Mouse (Mus musculus): ENCODE data around the gene Gatad1. TPM values are rescaled to one million over a fixed set of nuclear protein-coding genes. Genes with fewer than 3 reads are reported as not detected.

The Gatad1 gene
- total RNA-seq (2023): 35.1 TPM

DNA sequence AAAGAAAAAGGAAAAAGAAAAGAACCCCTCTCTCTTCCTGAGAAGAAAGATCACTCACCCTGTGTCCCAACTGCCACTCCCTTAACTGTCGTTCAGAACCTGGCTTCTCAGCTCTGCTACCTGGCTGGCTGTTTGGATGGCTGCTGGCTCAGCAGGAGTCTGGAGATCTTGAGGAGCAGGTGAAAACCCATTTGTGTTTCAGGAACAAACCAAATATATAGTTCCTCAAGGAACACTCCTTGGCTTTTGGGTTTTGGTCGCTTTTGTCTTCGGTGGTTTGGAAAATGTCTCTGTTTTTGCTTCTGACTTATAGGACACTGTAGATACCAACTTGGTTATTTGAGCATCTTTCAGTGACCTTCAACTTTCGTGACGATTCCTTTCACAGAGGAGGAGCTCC is at the start of gene Gatad1:
TSS of gene Gatad1 (minus strand) at position 101 of the 400 bp plus-strand sequence.

DNA sequence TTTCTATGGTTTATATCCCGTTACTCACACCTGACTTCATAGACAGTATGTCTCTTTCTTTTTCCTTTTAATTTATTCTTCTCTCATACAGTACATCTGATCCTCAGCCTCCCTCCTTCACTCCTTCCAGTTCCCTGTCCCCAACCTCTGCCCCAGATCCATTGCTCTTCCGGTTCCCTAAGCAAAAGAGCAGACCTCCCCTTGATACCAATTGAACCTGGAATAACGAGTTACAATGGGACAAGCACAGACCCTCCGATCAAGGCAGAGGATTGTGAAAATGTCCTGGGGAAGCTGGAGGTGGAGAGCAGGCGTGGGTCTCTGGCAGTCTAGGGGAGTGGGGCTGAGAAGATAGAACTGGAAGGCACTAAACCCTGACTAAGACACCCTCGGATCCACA is 6.1 kb downstream of the Gatad1 start, which contains the start of gene Tmbim7:
TSS of gene Tmbim7 (plus strand) at position 301 of the 400 bp plus-strand sequence.

DNA sequence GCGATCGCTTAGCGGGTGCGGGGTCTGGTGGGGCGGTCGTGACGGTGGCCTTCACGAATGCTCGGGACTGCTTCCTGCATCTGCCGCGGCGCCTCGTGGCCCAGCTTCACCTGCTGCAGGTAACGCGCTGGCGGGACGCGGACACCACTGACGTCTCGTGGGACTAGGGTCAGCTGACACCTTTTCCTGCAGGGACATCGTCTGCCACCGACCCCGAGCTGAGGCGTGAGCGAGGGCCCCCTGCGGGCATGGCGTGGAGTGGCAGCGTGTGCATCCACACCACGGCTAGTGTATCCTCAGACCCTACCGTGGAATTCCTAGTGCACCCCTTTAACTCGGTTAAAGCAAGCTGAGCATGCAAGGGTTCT is 60.6 kb downstream of the Gatad1 start, which contains the start of gene Rbm48:
TSS of gene Rbm48 (minus strand) at position 187 of the 368 bp plus-strand sequence.

DNA sequence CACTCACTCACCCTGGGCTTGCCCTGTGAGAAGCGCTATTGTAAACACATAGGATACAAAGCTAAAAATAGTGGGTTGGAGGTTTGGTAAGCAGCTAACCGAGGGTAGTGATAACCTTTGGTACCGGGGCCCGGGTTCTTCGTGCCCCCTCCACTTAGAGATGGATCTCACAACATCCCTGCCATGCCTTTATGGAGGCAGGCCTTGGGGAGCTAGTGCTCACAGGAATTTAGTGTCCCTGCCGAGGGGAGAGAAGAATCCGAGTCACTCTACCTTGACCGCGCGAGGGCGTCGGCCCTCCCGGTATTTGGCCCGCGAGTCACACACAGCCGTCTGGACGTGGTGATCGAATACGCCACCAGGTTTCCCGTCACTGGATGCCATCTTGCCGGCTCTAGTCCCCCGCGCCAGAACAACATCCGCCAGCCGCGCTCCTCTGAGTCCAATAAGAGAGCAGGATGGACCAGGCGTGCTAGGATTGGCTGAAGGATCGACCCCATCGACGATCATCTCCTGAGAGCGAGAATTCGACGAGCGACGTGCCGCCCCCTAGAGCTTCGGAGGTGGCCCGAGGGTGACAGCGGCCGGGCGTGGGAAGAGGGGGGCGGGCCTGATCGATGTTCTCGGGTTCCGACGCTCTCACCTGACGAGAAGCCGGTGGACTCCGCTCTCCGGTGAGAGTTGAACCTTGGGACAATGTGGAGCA is 61.1 kb downstream of the Gatad1 start, which contains the start of gene Pex1:
TSS of gene Pex1 (plus strand) at position 374 of the 706 bp plus-strand sequence.

Other genes with a start within 250 kb of the Gatad1 start
- gene Fam133b, start 113.4 kb downstream of the Gatad1 start, total RNA-seq (2023): 119 TPM
- gene 1700109H08Rik, start 85.6 kb downstream of the Gatad1 start, total RNA-seq (2023): 36.9 TPM
- 19.8 TPM for gene Pex1, start 61.1 kb downstream of the Gatad1 start, total RNA-seq (2023)
- 77.7 TPM for gene Rbm48, start 60.6 kb downstream of the Gatad1 start, total RNA-seq (2023)
- not detected for gene Tmbim7, start 6.0 kb downstream of the Gatad1 start, total RNA-seq (2023)
- 90.4 TPM for gene Ankib1, start 145.7 kb upstream of the Gatad1 start, total RNA-seq (2023)
- 94.8 TPM for gene Krit1, start 146.0 kb upstream of the Gatad1 start, total RNA-seq (2023)
- not detected for gene Lrrd1, start 188.0 kb upstream of the Gatad1 start, total RNA-seq (2023)
- 5.5 TPM for gene Mterf1a, start 236.7 kb upstream of the Gatad1 start, total RNA-seq (2023)

Data from CD4-positive naive resting alpha-beta T cell, adult 76 days (primary cell).